Mouse (Mus musculus) G1E-ER4 (cell line): ENCODE results near the gene Mrpl48. TPM values are rescaled to one million over a fixed set of nuclear protein-coding genes. Genes with fewer than 3 reads are reported as not detected.

Experiments used
- GATA1 ChIP-seq: IDR thresholded peaks from one replicate; pipeline ENCODE4 v1.8.0; 2012; ENCODE audit warnings: low read length, inconsistent platforms
- polyA plus RNA-seq: library from polyadenylated mRNA; stranded (reverse); fragments of >175 nt; gene quantifications from 2 replicates; pipeline ENCODE4 v1.2.3, GENCODE M21; 2012

Gene Mrpl48
- polyA plus RNA-seq, 1 experiment = 1.7 TPM

DNA sequence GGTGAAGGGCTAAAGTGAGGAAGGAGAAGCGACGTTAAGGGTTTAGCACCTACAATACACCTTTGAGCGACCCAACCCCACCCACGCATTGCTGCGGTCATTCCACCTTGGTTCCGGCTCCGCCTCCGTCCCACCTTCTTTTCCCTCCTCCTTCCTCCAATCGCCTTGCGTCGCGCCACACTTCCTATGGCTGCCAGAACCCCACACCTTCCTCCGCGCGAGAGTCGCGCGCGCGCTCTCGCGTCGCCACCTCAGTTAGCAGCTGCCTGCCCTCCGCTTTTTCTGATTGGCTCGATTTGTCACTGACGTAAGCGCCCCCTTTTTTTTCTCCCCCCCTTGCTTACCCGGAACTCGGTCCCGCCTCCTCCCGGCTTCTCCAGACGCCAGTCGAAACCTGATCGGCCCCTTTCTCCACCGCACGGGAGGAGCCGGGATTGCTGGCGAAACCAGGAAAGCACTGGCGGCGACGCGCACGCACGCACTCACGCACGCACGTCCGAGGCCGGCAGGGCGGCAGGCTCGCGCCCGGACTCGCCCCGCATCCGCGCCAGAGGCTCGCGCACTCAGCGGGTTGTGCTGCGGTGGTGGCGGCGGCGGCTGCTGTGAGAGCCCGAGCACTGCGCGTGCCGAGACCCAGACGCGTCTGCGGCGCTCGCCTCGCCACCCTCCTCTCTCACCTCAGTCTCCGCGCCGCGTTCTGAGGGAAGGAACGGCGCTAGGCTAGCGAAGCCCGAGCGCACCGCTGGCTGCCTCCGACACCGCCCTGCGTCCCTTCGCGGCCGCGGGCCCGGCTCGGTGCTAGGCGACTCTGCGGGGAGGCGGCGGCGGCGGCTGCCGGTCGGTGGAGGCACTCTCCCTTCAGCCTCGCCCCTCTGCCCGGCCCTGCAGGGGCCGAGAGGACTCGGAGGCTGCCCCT is 629 bp downstream of the Mrpl48 start, which contains the start of gene Rab6a:
TSS of gene Rab6a (plus strand) at position 197 of the 916 bp plus-strand sequence.
- TF ChIP-seq GATA1 = no peak

DNA sequence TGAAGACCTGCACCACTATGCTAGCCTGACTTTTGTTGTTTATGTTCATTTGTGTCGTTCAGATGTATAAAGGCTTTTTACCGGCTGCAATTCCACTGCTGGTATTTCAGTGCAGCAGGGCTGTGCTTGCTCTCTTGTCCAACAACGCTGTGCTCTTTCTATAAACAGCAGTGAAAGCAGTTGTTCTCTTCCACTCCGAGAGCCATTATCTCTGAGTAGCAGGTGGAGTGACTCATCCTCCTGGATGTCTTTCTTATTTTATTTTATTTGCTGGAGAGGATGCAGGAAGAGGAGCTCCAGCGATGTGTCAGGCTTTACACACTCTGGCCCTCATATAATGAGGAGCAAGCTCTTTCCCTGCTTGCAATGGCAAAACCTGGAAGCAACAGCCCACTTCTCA is 7.9 kb downstream of the Mrpl48 start:
- no peak for TF ChIP-seq GATA1

DNA sequence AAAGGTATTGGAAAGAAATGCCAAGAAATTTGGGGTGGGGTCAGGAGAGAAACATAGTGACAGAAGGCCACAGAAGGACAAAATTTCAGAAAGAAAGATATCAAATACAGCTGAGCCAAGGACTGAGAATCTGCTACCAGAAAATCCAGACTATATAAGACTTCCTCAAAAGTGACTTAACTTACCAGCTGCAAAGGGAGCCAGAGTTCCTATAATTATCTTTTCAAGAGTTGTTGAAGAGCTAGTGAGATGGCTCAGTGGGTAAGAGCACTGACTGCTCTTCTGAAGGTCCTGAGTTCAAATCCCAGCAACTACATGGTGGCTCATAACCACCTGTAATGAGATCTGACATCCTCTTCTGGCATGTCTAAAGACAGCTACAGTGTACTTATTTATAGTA is 14.8 kb downstream of the Mrpl48 start:
- no peak for TF ChIP-seq GATA1

DNA sequence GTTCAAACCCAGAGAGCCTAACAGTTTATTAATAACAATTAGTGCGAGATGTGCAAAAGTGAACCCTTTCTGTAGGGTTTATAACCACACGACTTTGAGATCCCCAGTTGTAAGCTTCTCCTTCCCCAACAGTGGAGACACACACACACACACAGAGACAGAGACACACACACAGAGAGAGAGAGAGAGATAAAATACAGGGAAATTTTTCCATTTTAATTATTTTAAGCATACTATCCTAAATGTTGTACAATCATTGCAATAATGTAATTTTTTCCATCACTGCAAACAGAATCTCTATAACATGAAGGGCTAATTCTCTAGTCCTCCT is 16.6 kb downstream of the Mrpl48 start:
- no peak for TF ChIP-seq GATA1

DNA sequence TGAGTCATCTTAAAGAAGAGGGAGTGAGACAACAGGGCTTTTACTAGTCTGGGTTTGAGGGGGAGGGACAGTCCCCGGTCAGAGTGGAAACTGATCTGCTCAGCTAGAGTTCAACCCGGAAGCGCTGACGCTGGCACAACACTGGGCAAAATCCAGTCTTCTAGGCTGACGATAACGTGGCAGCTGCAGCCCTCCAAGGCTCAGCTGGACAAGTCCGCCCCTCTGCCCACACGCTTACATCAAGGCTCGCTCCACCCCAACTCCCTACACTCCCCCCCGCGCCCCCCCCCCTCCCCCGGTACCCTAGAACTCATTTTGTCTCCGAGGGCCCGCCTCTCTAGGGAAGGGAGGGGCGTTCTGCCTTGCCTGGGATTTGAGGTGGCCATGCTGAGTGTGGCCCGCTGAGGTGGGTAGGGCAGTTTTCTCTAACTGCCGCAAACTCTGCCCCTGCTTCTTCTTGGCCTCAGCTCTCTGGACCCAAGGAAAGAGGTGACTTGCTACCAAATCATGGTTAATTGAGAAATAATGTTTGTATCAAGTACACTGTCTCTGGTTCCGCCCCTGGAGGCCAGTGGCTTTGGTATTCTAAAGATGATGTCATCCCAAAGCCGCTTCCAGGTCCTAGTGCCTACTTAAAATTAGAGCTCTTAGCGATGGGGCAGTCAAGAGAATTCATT is 17.1 kb downstream of the Mrpl48 start:
- no peak for TF ChIP-seq GATA1

DNA sequence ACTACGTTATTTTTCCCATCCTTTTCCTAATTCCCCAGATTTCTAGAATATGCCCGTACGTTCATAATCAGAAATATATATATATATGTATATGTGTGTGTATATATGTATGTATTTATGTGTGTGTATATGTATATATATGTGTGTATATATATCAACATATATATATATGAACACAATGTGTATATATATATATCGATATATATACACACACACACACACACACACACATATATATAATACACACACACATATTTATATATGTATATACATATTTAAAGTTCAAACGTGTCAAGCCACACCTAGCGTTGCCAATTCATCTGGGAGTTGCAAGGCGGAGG is 17.6 kb downstream of the Mrpl48 start:
- no peak for TF ChIP-seq GATA1

DNA sequence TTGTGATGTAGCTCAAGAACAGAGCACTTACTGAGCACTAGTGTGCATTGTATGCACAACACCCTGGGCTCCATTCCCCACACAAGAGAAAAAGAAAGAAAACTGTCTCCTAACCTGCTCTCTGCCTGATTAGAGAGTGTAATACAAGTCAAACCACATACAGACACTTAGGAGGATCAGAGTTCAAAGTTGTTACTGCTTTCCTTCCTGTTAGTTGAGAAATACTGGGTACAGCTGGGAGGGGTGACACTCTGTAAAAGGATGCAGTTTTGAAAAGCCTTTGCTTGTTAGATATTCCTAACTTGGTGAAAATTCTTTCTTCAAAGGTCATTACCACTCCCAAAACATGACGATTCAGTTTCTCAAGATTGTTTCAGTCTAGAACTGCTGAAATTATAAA is 18.3 kb downstream of the Mrpl48 start:
- TF ChIP-seq GATA1 = no peak

DNA sequence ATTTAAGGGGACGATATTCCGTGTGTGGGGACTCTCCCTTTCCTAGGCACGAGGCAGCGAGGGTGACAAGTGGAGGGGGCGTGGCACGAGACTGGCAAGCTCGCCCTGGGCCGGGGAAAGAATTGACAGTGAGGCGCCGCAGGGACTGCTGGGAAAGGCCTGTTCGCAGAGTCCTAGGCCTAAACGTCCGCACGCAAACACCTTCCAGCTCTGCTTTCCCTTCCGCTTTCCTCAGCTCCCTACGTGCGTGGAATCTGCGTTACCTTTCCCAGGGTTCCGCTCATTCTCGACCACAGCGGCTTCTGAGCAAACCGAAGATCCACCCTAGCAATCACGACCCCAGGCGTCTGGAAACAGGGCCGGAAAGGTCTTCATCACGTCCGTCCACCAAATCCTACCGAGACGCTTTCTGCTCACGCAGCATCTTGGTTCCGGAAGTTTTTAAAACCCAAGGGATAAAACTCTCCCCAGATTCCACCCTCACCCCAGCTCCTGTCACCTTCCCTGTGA is 25.3 kb downstream of the Mrpl48 start:
- no peak for TF ChIP-seq GATA1

DNA sequence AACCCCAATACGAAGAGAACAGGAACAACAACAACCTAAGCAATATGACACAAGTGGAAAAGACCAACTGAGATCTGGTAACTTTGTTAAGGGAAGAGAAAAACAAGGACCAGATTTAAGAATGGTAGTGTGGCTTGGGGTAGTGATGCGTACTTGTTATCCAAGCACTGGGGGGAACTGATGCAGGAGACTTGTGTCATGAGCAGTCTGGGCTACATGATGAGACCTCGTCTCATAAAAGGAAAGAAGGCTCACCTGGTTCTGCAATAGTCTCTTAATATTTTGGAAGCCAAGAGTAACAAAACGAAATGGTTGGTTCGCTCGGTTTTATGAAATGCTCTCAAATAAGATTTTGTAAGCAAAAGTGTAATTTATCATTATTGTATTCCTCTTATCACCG is 25.9 kb downstream of the Mrpl48 start:
- no peak for TF ChIP-seq GATA1

DNA sequence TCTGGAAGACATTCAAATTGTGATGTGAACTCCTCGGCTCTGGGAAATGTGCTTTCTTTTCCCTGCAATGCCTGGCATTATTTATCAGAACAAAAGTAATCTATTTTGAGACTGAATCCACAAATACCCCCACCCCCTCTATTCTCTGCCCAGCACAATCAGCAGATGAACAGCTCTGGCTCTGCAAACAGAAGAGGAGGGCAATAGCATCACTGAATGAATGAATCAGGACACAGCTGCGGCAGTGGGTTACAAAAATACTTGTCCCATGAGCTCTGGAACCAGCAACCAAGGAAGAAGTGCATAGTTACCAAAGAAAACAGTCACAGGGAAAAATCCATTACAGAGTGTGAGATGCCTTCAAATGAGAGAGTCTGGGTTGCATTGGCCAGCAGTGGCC is 29.3 kb downstream of the Mrpl48 start:
- TF ChIP-seq GATA1 = no peak

DNA sequence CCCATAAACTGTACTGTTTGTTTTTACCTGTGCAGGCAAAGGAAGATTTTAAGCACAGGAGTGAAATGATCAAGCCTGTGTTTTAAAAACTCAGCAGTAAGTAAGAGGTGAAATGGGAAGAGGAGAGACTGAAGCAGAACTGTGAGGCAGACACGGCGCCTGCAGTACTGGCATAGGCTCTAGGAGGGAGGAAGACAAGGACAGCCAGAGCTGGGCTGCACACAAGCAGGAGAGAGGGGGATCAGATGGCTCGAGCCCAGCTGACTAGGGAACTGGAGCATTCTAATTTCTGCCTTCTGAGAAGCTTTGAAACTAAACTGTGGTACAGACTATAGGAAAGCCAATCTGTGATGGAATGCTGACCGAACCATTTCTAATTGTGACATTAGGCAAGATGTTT is 35.4 kb downstream of the Mrpl48 start:
- no peak for TF ChIP-seq GATA1

DNA sequence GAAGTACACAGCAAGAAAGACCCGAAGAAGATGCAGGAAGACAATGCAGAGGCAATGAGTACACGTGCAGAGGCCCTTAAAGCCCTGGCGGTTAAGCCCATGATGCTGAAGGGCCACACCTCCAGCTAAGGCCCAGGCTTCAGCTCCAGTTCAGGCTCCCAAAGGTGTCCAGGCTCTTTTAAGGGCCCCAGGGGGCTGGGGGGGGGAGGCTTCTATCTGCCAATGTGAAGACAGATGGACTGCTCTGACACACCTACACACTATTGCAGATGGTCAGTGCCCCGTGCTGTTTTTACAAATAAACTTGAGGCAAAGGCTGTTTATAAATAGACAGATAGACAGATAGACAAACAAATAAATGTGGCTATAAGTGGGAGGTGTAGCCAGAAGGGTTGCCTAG is 36.0 kb downstream of the Mrpl48 start:
- TF ChIP-seq GATA1 = no peak

DNA sequence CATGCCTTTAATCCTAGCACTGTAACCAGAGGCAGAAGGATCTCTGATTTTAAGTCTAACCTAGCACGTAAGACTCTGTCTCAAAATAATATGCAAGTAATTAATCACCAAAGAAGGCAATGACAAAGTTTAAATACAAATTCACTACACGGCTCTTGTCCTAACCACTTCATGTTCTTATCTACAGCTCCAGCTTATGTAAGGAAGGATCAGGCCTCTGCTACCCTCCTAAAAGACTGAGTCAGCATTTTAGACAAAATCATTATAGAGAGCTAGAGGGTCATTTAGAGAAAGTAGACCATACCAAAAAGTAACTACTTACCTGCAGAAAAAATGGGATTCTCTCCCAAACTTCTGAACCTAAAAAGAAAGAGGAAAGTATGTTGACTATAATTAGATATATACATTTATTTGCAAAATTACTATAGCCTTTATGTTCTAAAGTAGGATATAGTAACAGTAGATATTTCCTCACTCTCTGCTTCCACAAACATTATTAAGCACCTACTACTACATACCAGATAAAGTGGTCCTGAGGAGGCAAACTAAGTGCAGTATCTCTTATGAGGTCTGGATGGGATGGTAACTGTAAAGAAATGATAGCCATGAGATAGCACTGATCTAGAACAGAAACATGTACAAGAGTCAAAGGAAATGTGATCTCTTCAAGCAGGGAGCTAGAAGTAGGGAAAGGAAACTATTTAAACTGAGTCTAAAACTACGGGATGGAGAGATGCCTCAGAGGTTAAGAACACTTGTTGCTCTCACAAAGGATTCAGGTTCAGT is 37.0 kb downstream of the Mrpl48 start:
- TF ChIP-seq GATA1 = no peak

DNA sequence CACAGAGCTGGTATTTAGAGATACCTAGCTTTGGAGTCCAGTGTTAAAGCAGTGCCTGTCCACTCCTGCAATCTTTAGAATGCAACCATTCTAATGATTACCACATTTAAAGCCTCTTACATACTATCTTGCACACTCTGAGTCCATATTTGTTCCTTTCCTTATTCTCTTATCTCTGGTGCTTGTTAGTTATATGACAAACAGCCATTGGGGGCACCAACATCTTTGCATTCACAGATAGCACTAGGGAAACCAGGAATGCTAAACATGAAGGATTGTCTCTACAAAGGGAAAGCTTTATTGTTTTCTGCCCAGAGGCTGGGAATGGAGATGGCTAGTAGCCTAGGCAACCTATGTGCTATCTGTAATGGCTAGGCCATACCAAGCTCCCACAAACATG is 38.2 kb downstream of the Mrpl48 start:
- no peak for TF ChIP-seq GATA1

DNA sequence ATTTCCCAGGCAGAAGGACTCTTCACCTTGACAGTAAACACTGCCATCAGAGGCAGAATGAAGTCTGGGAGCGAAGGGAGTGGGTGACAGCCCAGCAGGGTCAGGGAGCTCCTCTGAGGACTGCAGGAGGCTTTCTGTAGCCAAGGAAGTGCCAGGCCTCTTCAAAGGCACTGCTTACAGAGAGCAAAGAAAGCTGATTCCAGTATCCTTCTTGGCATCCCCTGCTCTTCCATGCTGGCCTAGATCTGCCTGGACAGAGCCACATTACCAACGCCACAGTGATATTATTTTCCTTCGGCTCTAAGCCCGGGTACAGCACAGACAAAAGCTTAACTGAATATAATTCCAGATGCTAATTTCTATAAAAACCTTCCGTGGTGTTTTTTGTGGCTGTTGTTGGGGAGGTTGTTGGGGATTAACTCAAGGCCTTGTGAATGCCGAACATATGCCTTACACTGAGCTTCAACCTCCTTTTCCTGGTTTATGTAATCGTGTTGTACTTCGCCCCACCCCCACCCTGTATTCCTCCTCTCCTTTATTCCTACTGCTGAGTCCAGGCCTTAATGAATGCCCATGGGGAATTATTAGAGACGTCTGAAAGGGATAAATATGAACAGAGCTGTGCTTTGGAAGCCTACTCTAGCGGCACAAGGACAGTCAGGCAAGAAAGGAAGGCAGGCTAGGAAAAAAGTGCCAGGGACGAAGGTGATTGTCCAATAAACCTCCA is 46.1 kb downstream of the Mrpl48 start:
- no peak for TF ChIP-seq GATA1
